Mouse (Mus musculus): Measurements from ENCODE around the gene Hfe2. TPM values are rescaled to one million over a fixed set of nuclear protein-coding genes. Genes with fewer than 3 reads are reported as not detected.
A peak's percentile ranks its signal among the peaks of the same experiment; 100 is the strongest.
"Not testable (repeated sequence)": the region's sequence is repeated elsewhere in the genome, so short reads cannot be mapped to it uniquely, and the experiment has no call there.

The Hfe2 gene
- total RNA-seq (2015) (not detected in 2 replicates), total RNA-seq (2017) (not detected in 2 replicates)

- no peak for ATAC-seq (replicated peaks; ENCODE audit: poor library complexity)
Measured at GRCm38 (mm10) chr3:96524914-96525313, at the start of gene Hfe2. Hfe2 (plus strand) TSS chr3:96525172.

DNA sequence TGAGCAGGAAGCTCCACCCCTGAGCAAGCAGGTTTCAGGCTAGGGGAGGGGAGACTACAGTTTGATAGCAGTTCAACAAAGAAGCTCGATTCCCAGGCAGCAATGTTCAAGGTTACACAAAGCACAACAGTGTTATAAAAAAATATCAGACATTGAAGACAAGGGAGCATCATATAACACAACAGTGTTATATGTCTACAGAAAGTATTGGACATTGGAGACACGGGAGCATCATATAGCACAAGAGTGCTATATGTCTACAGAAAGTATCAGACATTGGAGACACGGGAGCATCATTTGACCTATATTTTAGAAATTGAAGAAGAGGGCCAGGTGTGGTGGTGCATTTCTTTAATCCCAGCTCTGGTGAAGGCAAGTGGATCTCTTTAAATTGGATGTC lies 47.9 kb upstream of the Hfe2 start:
- ATAC-seq (replicated peaks; ENCODE audit: poor library complexity): no peak

DNA sequence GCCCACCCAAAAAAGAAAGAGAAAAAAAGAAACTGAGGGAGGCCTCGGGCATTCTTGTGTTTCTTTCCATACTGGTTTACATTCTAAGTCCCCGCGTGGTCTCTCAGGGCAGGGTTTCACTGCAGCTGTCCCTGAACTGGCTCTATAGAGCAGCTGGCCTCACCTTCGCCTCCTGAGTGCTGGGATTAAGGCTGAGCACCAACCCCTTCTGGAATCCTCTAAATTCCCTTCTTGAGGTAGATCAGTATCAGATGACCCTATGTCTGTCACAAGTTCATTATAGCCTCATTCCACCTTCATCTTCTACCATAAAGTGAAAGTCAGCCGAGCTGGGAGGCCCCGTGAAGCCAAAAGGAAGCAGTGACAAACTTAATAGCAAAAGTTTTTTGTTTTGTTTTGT lies 47.4 kb upstream of the Hfe2 start:
- ATAC-seq (replicated peaks; ENCODE audit: poor library complexity): no peak

GRCm38 (mm10) chr3:96479249-96479648 lies 45.7 kb upstream of the Hfe2 start:
- ATAC-seq (replicated peaks; ENCODE audit: poor library complexity): peak; percentile 66

DNA sequence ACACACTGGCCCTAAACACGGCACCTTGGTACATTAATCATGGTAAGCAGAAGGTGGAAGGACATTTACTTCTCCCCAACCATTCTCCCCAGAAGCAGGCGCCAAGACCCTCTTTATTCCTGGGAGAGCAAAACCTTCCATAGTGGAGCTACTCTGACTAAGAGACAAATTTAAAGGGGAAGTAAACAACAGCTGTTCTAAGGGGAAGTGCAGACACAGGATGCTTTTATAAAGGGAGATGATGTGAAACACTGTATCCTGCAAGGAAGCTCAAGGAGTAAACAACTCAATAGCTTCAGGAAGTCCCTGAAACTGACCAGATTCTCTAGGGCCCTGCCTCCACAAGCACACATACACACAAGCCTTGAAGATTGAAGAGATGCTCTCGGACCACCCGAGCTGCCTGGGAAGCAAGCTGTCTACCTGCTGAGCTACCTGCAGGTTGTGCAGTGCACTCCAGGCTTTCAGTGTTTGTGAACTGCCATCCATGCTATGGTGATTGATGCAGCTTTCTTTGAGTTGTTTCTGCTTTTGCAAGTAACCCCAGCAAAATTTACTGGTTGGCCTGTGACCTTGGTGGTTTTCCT lies 44.2 kb upstream of the Hfe2 start:
- no peak for ATAC-seq (replicated peaks; ENCODE audit: poor library complexity)

- no peak for ATAC-seq (replicated peaks; ENCODE audit: poor library complexity)
Measured at GRCm38 (mm10) chr3:96481856-96482255, 43.1 kb upstream of the Hfe2 start.

DNA sequence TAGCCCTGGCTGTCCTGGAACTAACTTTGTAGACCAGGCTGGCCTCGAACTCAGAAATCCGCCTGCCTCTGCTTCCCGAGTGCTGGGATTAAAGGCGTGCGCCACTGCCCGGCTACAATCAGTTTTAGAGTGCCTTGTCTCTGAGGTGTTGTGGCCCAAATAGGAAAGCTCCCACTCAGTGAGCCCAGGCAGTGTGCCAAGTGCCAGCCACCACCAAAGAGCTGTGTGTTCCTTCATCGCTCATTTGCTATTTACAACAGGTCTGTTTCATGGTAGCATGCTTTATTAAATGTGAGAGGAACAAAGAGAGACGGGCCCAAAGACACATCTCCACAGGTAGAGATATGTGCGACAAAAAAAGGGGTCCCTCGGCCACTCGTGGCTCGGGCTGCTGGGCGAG lies 42.5 kb upstream of the Hfe2 start:
- ATAC-seq (replicated peaks; ENCODE audit: poor library complexity): no peak

- ATAC-seq (replicated peaks; ENCODE audit: poor library complexity): not testable (repeated sequence)
Measured at GRCm38 (mm10) chr3:96483044-96483443, 41.9 kb upstream of the Hfe2 start.

DNA sequence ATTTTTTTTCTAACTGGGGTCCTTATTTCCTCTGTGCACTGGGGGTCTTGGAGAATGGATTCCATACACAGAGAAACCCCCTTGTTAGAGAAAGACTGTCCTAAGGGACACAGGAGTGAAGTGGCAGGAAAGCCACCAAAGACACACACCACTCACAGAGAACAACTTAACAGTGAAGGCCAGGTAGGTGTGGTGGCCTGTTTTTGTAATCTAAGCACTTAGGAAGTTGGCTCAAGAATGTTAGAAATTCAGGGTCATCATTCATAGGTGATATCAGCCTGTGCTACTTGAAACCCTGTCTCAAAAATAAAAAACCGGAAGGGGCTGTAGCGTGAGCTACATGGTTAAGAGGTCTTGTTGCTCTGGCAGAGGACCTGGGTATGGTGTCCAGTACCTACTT lies 41.0 kb upstream of the Hfe2 start:
- ATAC-seq (replicated peaks; ENCODE audit: poor library complexity): no peak

GRCm38 (mm10) chr3:96484921-96485320 lies 40.1 kb upstream of the Hfe2 start:
- ATAC-seq (replicated peaks; ENCODE audit: poor library complexity): no peak

DNA sequence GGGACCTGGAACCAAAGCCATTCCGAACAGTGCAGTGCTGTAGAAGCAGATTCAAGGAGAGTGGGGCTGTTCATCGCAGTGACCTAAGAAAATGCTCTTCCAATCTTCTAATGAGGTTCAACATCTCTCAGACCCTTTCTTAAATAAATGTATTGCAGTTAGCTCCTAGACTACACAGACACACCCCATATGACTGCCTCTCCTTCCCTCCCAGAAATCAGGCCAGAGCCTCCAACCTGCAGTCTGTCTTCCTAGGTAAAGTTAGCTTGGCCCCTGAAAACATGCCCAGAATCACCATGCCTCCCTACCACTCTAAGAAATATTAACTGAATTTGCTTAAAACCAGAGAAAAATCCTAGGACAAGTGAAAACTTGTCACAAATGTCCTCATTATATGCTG lies 39.6 kb upstream of the Hfe2 start:
- ATAC-seq (replicated peaks; ENCODE audit: poor library complexity): 0 out of 2 replicates have a peak, but pooled peaks have one; percentile 0

GRCm38 (mm10) chr3:96486064-96486827 lies 38.7 kb upstream of the Hfe2 start:
- peak; percentile 44 for ATAC-seq (replicated peaks; ENCODE audit: poor library complexity)

GRCm38 (mm10) chr3:96486828-96487559 lies 38.0 kb upstream of the Hfe2 start:
- peak; percentile 49 for ATAC-seq (replicated peaks; ENCODE audit: poor library complexity)

DNA sequence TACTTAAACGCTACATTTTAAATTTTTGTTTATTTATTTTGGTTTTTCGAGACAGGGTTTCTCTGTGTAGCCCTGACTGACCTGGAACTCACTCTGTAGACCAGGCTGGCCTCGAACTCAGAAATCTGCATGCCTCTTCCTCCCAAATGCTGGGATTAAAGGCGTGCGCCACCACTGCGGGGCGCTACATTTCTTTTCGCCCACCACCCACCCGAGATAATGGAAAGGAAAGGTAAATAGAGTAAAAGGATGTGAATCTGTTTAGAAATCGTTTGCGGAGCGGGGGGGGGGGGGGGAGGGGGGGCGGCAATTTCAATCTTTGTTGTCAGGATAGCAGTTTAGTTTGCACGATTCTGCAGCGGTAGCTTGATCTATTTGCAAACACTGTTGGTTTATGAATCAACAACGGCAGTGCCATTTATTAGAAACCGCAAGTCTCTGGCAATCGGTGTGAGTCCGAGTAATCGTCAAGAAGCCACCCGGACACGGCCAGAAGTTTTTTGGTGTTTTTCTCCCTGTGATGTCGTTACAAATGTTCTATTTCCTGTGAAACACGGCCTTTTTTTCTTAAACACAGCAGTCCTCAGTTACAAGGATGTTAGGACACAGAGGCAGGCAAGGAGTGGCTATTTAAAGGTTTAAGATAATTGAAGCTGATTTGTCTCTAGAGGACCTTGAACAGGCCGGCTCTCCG lies 37.2 kb upstream of the Hfe2 start:
- no peak for ATAC-seq (replicated peaks; ENCODE audit: poor library complexity)

DNA sequence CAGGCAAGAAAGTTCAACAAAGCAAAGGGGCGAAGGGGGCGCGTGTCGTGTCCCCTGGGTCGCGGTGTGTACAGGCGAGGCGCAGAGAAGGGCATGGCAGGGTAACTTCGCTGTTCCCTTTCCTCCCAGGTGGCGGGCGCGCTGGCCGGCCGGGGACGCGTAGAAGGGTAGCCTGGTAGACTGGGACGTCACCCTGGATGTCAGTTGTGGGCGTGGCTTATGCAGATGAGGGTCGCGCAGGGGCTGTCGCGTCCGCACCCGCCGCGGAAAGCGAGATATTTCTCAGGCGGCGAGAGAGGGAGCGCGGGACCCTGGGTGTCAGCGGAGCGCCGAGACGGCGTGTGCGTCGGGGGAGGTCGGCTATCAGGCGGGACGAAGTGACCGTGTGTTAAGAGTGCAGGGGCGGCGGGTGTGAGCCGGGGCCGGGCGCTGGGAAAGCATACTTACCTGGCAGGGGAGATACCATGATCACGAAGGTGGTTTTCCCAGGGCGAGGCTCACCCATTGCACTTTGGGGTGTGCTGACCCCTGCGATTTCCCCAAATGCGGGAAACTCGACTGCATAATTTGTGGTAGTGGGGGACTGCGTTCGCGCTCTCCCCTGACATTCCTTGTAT lies 36.6 kb upstream of the Hfe2 start:
- ATAC-seq (replicated peaks; ENCODE audit: poor library complexity): peak; percentile 51

- peak; percentile 49 for ATAC-seq (replicated peaks; ENCODE audit: poor library complexity)
Measured at GRCm38 (mm10) chr3:96488907-96489629, 35.9 kb upstream of the Hfe2 start.

- ATAC-seq (replicated peaks; ENCODE audit: poor library complexity): not testable (repeated sequence)
Measured at GRCm38 (mm10) chr3:96489636-96490035, 35.3 kb upstream of the Hfe2 start.

- ATAC-seq (replicated peaks; ENCODE audit: poor library complexity): peak; percentile 77
Measured at GRCm38 (mm10) chr3:96494456-96494855, 30.5 kb upstream of the Hfe2 start.

DNA sequence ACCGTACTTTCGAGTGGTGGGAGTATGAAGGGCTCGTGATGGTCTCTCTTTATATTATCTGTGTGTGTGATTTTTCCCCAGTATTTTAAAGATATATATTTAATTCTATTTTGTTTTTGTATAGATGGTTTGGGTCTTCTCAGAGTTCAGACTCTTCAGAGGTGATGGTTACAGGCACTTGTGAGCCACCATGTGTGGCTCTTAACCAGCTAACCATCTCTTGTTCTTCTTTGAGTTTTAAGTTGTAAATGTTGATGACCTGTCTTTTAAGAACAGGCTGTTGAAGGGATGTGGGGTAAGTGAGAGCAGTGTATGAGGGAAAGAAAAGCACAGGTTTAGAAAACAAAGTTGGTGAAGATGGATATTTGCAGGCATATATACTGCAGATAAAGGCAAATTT lies 30.1 kb upstream of the Hfe2 start:
- ATAC-seq (replicated peaks; ENCODE audit: poor library complexity): no peak
